Mouse (Mus musculus): ENCODE measurements at regions not wholly inside any gene's neighbourhood (a gene's known extent, or its start where the extent isn't known, plus 50 kb on each side); places are given as distances from the start of the nearest gene placed in this dataset.

GRCm38 (mm10) chr8:95979223-95979622, 90.9 kb upstream of the Got2 start:
- DNase-seq (ENCODE audit: low spot score), result no peak

- DNase-seq (ENCODE audit: low spot score), result no peak
These were observed 86.5 kb upstream of the Got2 start for GRCm38 (mm10) chr8:95974889-95975288.

- DNase-seq (ENCODE audit: low spot score), result no peak
These were observed 85.9 kb upstream of the Got2 start for GRCm38 (mm10) chr8:95974231-95974630.

GRCm38 (mm10) chr8:95973571-95973970, 85.2 kb upstream of the Got2 start:
- no peak for DNase-seq (ENCODE audit: low spot score)

GRCm38 (mm10) chr8:95968828-95969227, 80.5 kb upstream of the Got2 start:
- DNase-seq (ENCODE audit: low spot score), result no peak

GRCm38 (mm10) chr8:95966430-95966829, 78.1 kb upstream of the Got2 start:
- no peak for DNase-seq (ENCODE audit: low spot score)

GRCm38 (mm10) chr8:95952257-95952656, 63.9 kb upstream of the Got2 start:
- DNase-seq (ENCODE audit: low spot score), result no peak

GRCm38 (mm10) chr8:95951794-95952193, 63.4 kb upstream of the Got2 start:
- peak; percentile 5 for DNase-seq (ENCODE audit: low spot score)
